Mouse (Mus musculus): ENCODE data around the gene Smco2.

Gene Smco2

GRCm38 (mm10) chr6:146850050-146850449, at the start of gene Smco2:
Gene Smco2 (plus strand): TSS chr6:146850104.
- no peak for DNase-seq (ENCODE audit: low spot score in 2 of 2)

GRCm38 (mm10) chr6:146809991-146810390, 39.9 kb upstream of the Smco2 start:
- DNase-seq (ENCODE audit: low spot score in 2 of 2) = no peak

GRCm38 (mm10) chr6:146813007-146813406, 36.9 kb upstream of the Smco2 start:
- DNase-seq (ENCODE audit: low spot score in 2 of 2) = no peak

GRCm38 (mm10) chr6:146820177-146820965, 29.5 kb upstream of the Smco2 start:
- no peak for DNase-seq (ENCODE audit: low spot score in 2 of 2)

- DNase-seq (ENCODE audit: low spot score in 2 of 2) = no peak
Measured at GRCm38 (mm10) chr6:146821958-146822357, 27.9 kb upstream of the Smco2 start.

GRCm38 (mm10) chr6:146824727-146825486, 25.0 kb upstream of the Smco2 start:
- peak; percentile 66 to 78 for DNase-seq (ENCODE audit: low spot score in 2 of 2)

- no peak for DNase-seq (ENCODE audit: low spot score in 2 of 2)
Measured at GRCm38 (mm10) chr6:146825487-146825773, 24.5 kb upstream of the Smco2 start.

GRCm38 (mm10) chr6:146831320-146831719, 18.6 kb upstream of the Smco2 start:
- DNase-seq (ENCODE audit: low spot score in 2 of 2) = no peak

GRCm38 (mm10) chr6:146833485-146834314, 16.2 kb upstream of the Smco2 start:
- DNase-seq (ENCODE audit: low spot score in 2 of 2) = peak; percentile 77 to 78

- no peak for DNase-seq (ENCODE audit: low spot score in 2 of 2)
Measured at GRCm38 (mm10) chr6:146834342-146834741, 15.6 kb upstream of the Smco2 start.

GRCm38 (mm10) chr6:146835784-146836183, 14.1 kb upstream of the Smco2 start:
- DNase-seq (ENCODE audit: low spot score in 2 of 2) = no peak

- no peak for DNase-seq (ENCODE audit: low spot score in 2 of 2)
Measured at GRCm38 (mm10) chr6:146837316-146837715, 12.6 kb upstream of the Smco2 start.

- DNase-seq (ENCODE audit: low spot score in 2 of 2) = no peak
Measured at GRCm38 (mm10) chr6:146838366-146838765, 11.5 kb upstream of the Smco2 start.

- DNase-seq (ENCODE audit: low spot score in 2 of 2) = no peak
Measured at GRCm38 (mm10) chr6:146838863-146839262, 11.0 kb upstream of the Smco2 start.

GRCm38 (mm10) chr6:146844867-146845266, 5.0 kb upstream of the Smco2 start:
- no peak for DNase-seq (ENCODE audit: low spot score in 2 of 2)

GRCm38 (mm10) chr6:146845347-146845746, 4.6 kb upstream of the Smco2 start:
- DNase-seq (ENCODE audit: low spot score in 2 of 2) = no peak

GRCm38 (mm10) chr6:146845961-146846750, 3.7 kb upstream of the Smco2 start:
- peak in 1 of 2 experiments; percentile 32 for DNase-seq (ENCODE audit: low spot score in 2 of 2)

- DNase-seq (ENCODE audit: low spot score in 2 of 2) = no peak
Measured at GRCm38 (mm10) chr6:146847402-146847801, 2.5 kb upstream of the Smco2 start.

- no peak for DNase-seq (ENCODE audit: low spot score in 2 of 2)
Measured at GRCm38 (mm10) chr6:146848281-146848680, 1.6 kb upstream of the Smco2 start.

- no peak for DNase-seq (ENCODE audit: low spot score in 2 of 2)
Measured at GRCm38 (mm10) chr6:146851916-146852315, 2.0 kb downstream of the Smco2 start.

- no peak for DNase-seq (ENCODE audit: low spot score in 2 of 2)
Measured at GRCm38 (mm10) chr6:146852739-146853138, 2.8 kb downstream of the Smco2 start.
